Mouse (Mus musculus) thymus, adult 2 months (tissue): ENCODE results near the gene Arhgap44. TPM values are rescaled to one million over a fixed set of nuclear protein-coding genes. Genes with fewer than 3 reads are reported as not detected.

Experiments used
- DNase-seq: peaks from one replicate; pipeline ENCODE4 v3.0.0; 2021
- H3K27ac ChIP-seq: fragments of 200-500 bp; 2 replicates; pipeline ENCODE4 v1.5.1; 2012; ENCODE audit warnings: low read length, control low read depth; ENCODE audit not compliant: control insufficient read depth, insufficient read depth
- H3K27me3 ChIP-seq: fragments of 200-500 bp; 2 replicates; pipeline ENCODE4 v1.6.1; 2012; ENCODE audit warnings: mild to moderate bottlenecking, low read length, moderate library complexity, mixed read lengths; ENCODE audit not compliant: control insufficient read depth, insufficient read depth
- H3K36me3 ChIP-seq: fragments of 200-500 bp; 2 replicates; pipeline ENCODE4 v1.6.1; 2012; ENCODE audit warnings: mild to moderate bottlenecking, low read length, moderate library complexity; ENCODE audit not compliant: control insufficient read depth, insufficient read depth
- H3K4me1 ChIP-seq: fragments of 200-500 bp; replicated peaks from 2 replicates; pipeline ENCODE4 v1.6.1; 2012; ENCODE audit warnings: low read length; ENCODE audit not compliant: control insufficient read depth, insufficient read depth
- H3K4me3 ChIP-seq: fragments of 200-500 bp; 2 replicates; pipeline ENCODE4 v1.5.1; 2012; ENCODE audit warnings: mild to moderate bottlenecking, low read length, control low read depth, moderate library complexity; ENCODE audit not compliant: control insufficient read depth, insufficient read depth
- CTCF ChIP-seq: fragments of 200-500 bp; IDR thresholded peaks from 2 replicates; pipeline ENCODE4 v1.5.1; 2012; ENCODE audit warnings: mild to moderate bottlenecking, control low read depth, low read length, moderate library complexity, borderline replicate concordance; ENCODE audit not compliant: control insufficient read depth, poor library complexity, insufficient read depth; ENCODE audit errors: extremely low read depth
- POLR2A ChIP-seq: fragments of 200-500 bp; IDR thresholded peaks from 2 replicates; pipeline ENCODE4 v1.6.1; 2012; ENCODE audit warnings: mild to moderate bottlenecking, low read length, control low read depth, moderate library complexity; ENCODE audit not compliant: control insufficient read depth, poor library complexity, insufficient read depth; ENCODE audit errors: extremely low read depth
- WGBS: fragments of 180-500 bp; shearing (Covaris S2); methylation state at CpG from one replicate; pipeline ENCODE4 v1.1.7; 2018; 5-methylcytosine and 5-hydroxymethylcytosine counted together
- polyA plus RNA-seq: library from polyadenylated mRNA; depleted of rRNA; stranded (reverse); fragments of >200 nt; gene quantifications from 2 replicates; pipeline ENCODE4 v1.2.3, GENCODE M21; 2012

The Arhgap44 gene
- polyA plus RNA-seq, 1 experiment: 6.7 TPM

DNA sequence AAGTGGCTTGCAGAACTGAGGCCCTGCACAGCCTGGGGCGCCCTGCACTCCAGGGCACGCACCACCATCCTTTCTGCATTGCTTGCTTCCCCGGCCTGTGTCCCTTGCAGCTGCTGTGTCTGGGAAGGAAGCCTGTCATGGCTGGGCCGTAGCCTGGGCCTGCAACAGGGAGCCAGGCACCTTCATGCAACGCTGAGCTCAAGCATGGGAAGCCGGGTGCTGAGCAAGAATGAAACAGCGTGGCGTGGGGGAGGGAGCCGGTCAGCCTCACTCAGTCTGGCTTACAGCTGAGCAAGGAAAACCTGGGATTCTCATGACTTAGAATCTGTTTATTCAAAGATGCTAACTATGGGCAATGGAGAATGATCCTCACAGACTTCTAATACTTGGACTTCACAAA is 36.2 kb downstream of the Arhgap44 start:
- no peaks in the 10 kb centered on the region for H3K36me3 ChIP-seq
- no peak overlapping the region for H3K27ac ChIP-seq
- 88% methylated on average over 9 of the region's 9 CpGs for WGBS
- TF ChIP-seq POLR2A: no peak
- TF ChIP-seq CTCF: no peak
- H3K27me3 ChIP-seq: no peaks in the 10 kb centered on the region
- no peak for DNase-seq
- H3K4me1 ChIP-seq: no peaks in the 10 kb centered on the region
- H3K4me3 ChIP-seq: no peak overlapping the region

DNA sequence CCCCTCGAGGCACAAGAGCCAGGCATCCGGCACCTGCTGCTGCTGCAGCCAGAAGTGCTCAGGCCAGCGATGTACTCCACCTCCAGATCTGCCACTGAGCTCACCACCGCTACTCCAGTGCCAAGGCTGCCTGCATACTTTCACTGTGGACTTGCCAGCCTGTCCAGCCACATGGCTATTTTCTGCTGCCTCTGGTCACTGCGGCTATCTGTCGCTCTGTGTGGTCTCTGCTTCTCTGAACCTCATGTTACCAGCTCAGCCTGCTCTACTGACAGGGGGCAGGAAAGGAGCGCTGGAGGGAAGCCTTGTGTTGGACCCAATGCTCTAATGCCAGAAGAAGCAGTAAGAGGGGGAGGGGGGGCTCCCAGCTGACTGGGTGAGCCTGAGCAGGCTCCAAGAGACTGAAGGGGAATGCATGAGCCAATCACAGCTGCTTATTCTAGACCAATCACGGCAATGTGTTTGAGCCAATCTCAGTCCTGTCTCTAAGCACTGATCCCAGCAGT is 37.8 kb downstream of the Arhgap44 start:
- DNase-seq: no peak
- TF ChIP-seq CTCF (no peak), POLR2A (no peak)
- Histone ChIP-seq H3K27me3 (no peaks in the 10 kb centered on the region), H3K36me3 (no peaks in the 10 kb centered on the region), H3K27ac (no peak overlapping the region), H3K4me3 (no peak overlapping the region), H3K4me1 (no peaks in the 10 kb centered on the region)
- WGBS: 83% methylated on average over 8 of the region's 8 CpGs

DNA sequence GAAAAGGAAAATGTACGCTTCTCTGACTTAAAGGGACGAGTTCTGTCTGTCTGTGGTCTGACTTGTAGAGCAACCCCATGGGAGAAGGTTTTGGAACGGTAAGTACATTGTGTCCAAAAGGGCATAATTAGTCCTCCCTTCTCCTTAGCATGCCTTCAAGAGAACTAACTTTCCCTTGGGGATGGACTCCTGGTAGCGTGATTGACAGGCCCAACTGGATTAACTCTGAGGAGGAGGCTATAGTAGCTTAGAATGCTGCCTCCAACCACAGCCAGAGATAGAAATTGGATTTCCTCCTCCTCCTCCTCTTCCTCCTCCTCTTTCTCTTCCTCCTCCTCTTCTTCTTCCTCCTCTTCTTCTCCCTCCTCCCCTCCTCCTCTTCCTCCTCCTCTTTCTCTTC is 42.5 kb downstream of the Arhgap44 start:
- no peak for DNase-seq
- Histone ChIP-seq H3K4me1 (no peaks in the 10 kb centered on the region), H3K36me3 (no peaks in the 10 kb centered on the region), H3K27ac (no peak overlapping the region), H3K27me3 (no peaks in the 10 kb centered on the region), H3K4me3 (no peak overlapping the region)
- TF ChIP-seq POLR2A (no peak), CTCF (no peak)
- 88% methylated on average over 4 of the region's 4 CpGs for WGBS

DNA sequence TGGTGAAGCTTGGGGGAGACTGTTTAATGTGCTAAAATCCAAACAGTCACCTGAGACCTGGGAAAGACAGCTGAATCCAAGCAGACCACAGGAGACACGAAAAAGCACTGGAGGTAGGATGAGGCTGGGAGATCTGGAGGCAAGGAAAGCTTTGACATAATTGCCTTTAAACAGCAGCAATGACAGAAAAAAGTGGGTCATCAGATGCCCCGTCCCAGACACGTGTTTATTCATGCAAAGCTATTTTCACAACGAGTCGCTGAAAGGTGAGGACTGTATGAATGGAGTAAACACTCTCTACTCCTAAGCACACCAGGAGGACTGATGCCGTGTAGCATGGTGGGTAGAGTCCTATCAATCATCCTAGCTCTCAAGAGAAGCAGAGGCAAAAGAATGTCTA is 47.0 kb downstream of the Arhgap44 start:
- H3K4me1 ChIP-seq: no peaks in the 10 kb centered on the region
- TF ChIP-seq CTCF (no peak), POLR2A (no peak)
- H3K27ac ChIP-seq: no peak overlapping the region
- 85% methylated on average over 6 of the region's 6 CpGs for WGBS
- DNase-seq: no peak
- no peak overlapping the region for H3K4me3 ChIP-seq
- no peaks in the 10 kb centered on the region for H3K27me3 ChIP-seq
- no peaks in the 10 kb centered on the region for H3K36me3 ChIP-seq

DNA sequence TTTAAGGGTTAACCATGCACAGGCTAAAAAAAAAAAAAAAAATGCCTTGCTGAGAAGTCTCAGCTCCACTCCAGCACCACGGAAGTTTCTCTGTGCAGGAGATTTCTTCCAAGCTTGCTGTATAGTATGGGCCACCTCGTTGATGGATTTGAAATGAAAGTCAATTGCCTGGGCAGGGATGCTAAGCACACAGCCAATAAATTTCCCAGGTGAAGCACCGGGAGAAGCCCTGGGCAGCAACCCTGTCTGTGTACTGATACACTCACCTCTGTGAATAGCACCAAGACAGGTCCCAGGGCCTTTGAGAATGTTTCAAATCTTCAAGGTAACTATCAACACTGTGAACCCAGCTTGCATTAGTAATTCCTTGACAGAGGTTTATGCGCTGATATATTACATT is 50.7 kb downstream of the Arhgap44 start:
- 66% methylated on average over 4 of the region's 4 CpGs for WGBS
- H3K27ac ChIP-seq: no peak overlapping the region
- no peak overlapping the region for H3K4me3 ChIP-seq
- H3K36me3 ChIP-seq: no peaks in the 10 kb centered on the region
- no peak for DNase-seq
- no peak for TF ChIP-seq CTCF
- no peak for TF ChIP-seq POLR2A
- no peaks in the 10 kb centered on the region for H3K4me1 ChIP-seq
- H3K27me3 ChIP-seq: no peaks in the 10 kb centered on the region

DNA sequence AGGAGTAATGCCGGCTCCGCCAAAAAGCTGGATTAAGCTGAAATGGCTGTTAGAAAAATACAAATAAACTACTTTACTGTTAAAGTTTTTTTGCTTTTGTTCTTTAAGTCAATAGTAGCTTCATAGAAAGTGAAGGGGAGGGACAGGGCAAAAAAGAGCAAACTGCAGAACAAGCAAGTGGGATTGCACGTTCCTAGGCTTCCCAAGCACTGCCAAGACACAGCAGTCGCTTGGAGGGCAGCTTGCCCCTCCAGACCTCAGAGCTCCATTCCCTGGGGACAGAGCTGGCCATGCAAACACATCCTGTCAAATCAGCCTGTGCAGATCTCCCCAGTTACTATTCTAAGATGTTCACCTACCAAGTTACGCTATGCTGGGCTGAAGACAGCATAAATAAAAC is 51.1 kb downstream of the Arhgap44 start:
- no peaks in the 10 kb centered on the region for H3K27me3 ChIP-seq
- 89% methylated on average over 5 of the region's 5 CpGs for WGBS
- H3K4me1 ChIP-seq: no peaks in the 10 kb centered on the region
- no peaks in the 10 kb centered on the region for H3K36me3 ChIP-seq
- no peak overlapping the region for H3K27ac ChIP-seq
- H3K4me3 ChIP-seq: no peak overlapping the region
- no peak for TF ChIP-seq CTCF
- TF ChIP-seq POLR2A: no peak
- DNase-seq: no peak

DNA sequence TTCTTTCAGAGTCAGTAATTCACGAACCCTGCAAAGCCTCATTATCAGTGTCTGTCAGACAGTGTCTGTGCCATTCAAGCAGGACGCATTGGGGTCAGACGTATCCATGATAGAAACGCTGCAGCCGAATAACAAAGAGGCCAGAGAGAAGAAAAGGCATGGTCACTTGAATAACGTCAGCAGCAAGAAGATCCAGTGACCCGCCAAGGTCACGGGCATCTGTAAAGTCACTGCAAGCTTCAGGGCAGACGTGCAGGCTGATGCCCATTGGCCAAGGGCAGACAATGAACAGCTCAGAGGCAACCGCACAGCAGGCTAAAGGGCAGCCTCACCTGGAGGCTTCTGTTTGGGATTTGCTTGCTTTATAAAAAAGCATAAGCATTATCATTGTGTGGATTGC is 52.7 kb downstream of the Arhgap44 start:
- Histone ChIP-seq H3K36me3 (no peaks in the 10 kb centered on the region), H3K4me3 (no peak overlapping the region), H3K27ac (no peak overlapping the region), H3K27me3 (no peaks in the 10 kb centered on the region), H3K4me1 (no peaks in the 10 kb centered on the region)
- WGBS: 90% methylated on average over 10 of the region's 10 CpGs
- no peak for TF ChIP-seq CTCF
- TF ChIP-seq POLR2A: no peak
- no peak for DNase-seq
